ENCODE assay signal across 13 mouse cellular contexts in the genomic region with DNA sequence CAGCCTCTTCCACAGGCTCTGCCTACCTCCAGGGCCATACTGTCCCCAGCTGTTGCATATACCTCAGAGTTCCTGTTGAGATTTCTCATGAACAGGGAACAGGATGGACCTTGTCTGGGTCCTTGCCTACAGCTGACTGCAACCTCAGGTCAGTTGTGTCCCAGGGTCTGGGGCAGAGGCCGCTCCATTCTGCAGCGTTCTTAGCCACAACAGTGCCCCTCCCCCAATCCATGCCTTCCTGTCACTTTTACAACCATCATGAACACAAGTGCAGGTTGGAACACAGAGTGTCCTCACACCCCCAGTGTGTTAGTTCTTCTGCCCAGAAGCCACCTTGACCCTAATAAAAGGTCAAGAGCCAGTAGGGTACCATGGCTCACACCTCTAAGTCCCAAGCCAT. TPM values are rescaled to one million over a fixed set of nuclear protein-coding genes. Genes with fewer than 3 reads are reported as not detected.
A peak's percentile ranks its signal among the peaks of the same experiment; 100 is the strongest.
DNase-seq lines count a peak whose midpoint lies in the region; ATAC-seq and TF ChIP-seq lines count a peak whose summit lies in the region.
"Had no signal": no experiment of that assay in that cellular context is flagged by ENCODE, and none has a peak within 500 bp of the region (broad histone marks: within the 10 kb centered on the region; RNA-seq: fewer than 3 reads in every experiment).

No protein-coding gene starts in this region.

- H3K36me3 ChIP-seq in hindbrain, embryonic 10.5 days: peaks cover 60% of the 10 kb centered on the region
- H3K36me3 ChIP-seq in hindbrain, embryonic 11.5 days (ENCODE audit: control insufficient read depth, insufficient read depth, low read length): peaks cover 19% of the 10 kb centered on the region
- H3K36me3 ChIP-seq in midbrain, embryonic 12.5 days: peaks cover 53% of the 10 kb centered on the region
- H3K36me3 ChIP-seq in midbrain, embryonic 14.5 days (ENCODE audit: control insufficient read depth, insufficient read depth, low read length): peaks cover 56% of the 10 kb centered on the region
- peaks cover 56% of the 10 kb centered on the region for H3K36me3 ChIP-seq in forebrain, embryonic 14.5 days (ENCODE audit: control insufficient read depth, insufficient read depth, low read length)
- H3K36me3 ChIP-seq in myocyte (ENCODE audit: control insufficient read depth, insufficient read depth): peaks cover 4% of the 10 kb centered on the region

- H3K79me2 ChIP-seq in myocyte (ENCODE audit: control insufficient read depth, insufficient read depth): peaks cover 34% of the 10 kb centered on the region

- H3K4me2 ChIP-seq in hindbrain, embryonic 11.5 days (replicated peaks; ENCODE audit: low read depth, low read length): no peak overlapping the region
- H3K4me2 ChIP-seq in midbrain, embryonic 12.5 days (replicated peaks): no peak overlapping the region
- H3K4me2 ChIP-seq in midbrain, embryonic 14.5 days (ENCODE audit: low read length): no peak overlapping the region
- H3K4me2 ChIP-seq in forebrain, embryonic 14.5 days (ENCODE audit: low read length): peak overlapping the region; percentile 90; the same call in 1 of the 2 replicates
- no peak overlapping the region for H3K4me2 ChIP-seq in myocyte (ENCODE audit: low read depth)

- ATAC-seq in hindbrain, embryonic 11.5 days (ENCODE audit: low FRiP score): no peak
- ATAC-seq in midbrain, embryonic 12.5 days (ENCODE audit: low FRiP score, low read depth): no peak
- no peak for ATAC-seq in midbrain, embryonic 14.5 days (ENCODE audit: low FRiP score, low TSS enrichment)
- ATAC-seq in forebrain, embryonic 14.5 days: no peak

- no peak for DNase-seq in hindbrain, embryonic 10.5 days (ENCODE audit: low spot score)
- DNase-seq in hindbrain, embryonic 11.5 days (ENCODE audit: low spot score): no peak
- no peak for DNase-seq in midbrain, embryonic 14.5 days
- DNase-seq in forebrain, embryonic 14.5 days (ENCODE audit: low spot score): no peak
- DNase-seq in urinary bladder, postnatal 36 days (ENCODE audit: low spot score in 2 of 2): no peak
- DNase-seq in layer of hippocampus, adult 9-10 months (ENCODE audit: low spot score): no peak
- DNase-seq: adrenal gland, adult 8-10 months; cerebellum, adult 11 months; gastrocnemius, postnatal 36 days; kidney, postnatal 10 days had no signal

- H3K4me1 ChIP-seq in hindbrain, embryonic 10.5 days (replicated peaks): peaks cover 35% of the 10 kb centered on the region
- H3K4me1 ChIP-seq in hindbrain, embryonic 11.5 days (replicated peaks; ENCODE audit: control insufficient read depth, insufficient read depth, low read length): peaks cover 9% of the 10 kb centered on the region
- peaks cover 30% of the 10 kb centered on the region for H3K4me1 ChIP-seq in midbrain, embryonic 12.5 days
- H3K4me1 ChIP-seq in midbrain, embryonic 14.5 days (ENCODE audit: control insufficient read depth, insufficient read depth, low read length): peaks cover 18% of the 10 kb centered on the region
- peaks cover 19% of the 10 kb centered on the region for H3K4me1 ChIP-seq in forebrain, embryonic 14.5 days (ENCODE audit: control insufficient read depth, insufficient read depth, low read length)

- H3ac ChIP-seq in myocyte (ENCODE audit: control insufficient read depth, insufficient read length): no peak overlapping the region

- no peak overlapping the region for H3K9ac ChIP-seq in hindbrain, embryonic 11.5 days (ENCODE audit: low read depth, low read length)
- H3K9ac ChIP-seq in midbrain, embryonic 12.5 days (replicated peaks): no peak overlapping the region
- H3K9ac ChIP-seq in midbrain, embryonic 14.5 days (replicated peaks; ENCODE audit: low read length): no peak overlapping the region
- no peak overlapping the region for H3K9ac ChIP-seq in forebrain, embryonic 14.5 days (ENCODE audit: low read length)

- no peak for TF ChIP-seq POLR2A in myocyte (IDR thresholded peaks at IDR 0.05; ENCODE audit: insufficient read length, low read depth)

- H3K27ac ChIP-seq in hindbrain, embryonic 10.5 days: peak overlapping the region; percentile 98
- no peak overlapping the region for H3K27ac ChIP-seq in hindbrain, embryonic 11.5 days (ENCODE audit: low read depth, low read length)
- no peak overlapping the region for H3K27ac ChIP-seq in midbrain, embryonic 12.5 days (replicated peaks)
- H3K27ac ChIP-seq in midbrain, embryonic 14.5 days (replicated peaks; ENCODE audit: low read depth, low read length): no peak overlapping the region
- no peak overlapping the region for H3K27ac ChIP-seq in forebrain, embryonic 14.5 days (ENCODE audit: low read depth, low read length)

- H3K4me3 ChIP-seq in hindbrain, embryonic 10.5 days: peak overlapping the region; percentile 97
- no peak overlapping the region for H3K4me3 ChIP-seq in hindbrain, embryonic 11.5 days (ENCODE audit: low read depth, low read length)
- H3K4me3 ChIP-seq in midbrain, embryonic 12.5 days: 0 out of 2 replicates have a peak overlapping the region, but pooled peaks have one; percentile 99
- no peak overlapping the region for H3K4me3 ChIP-seq in midbrain, embryonic 14.5 days (replicated peaks; ENCODE audit: low read depth, low read length)
- H3K4me3 ChIP-seq in forebrain, embryonic 14.5 days (ENCODE audit: low read depth, low read length): no peak overlapping the region
- H3K4me3 ChIP-seq in myocyte: peak overlapping the region; percentile 100

- WGBS in hindbrain, embryonic 10.5 days: 34% methylated on average over 2 of the region's 2 CpGs
- 25% methylated on average over 2 of the region's 2 CpGs for WGBS in hindbrain, embryonic 11.5 days
- WGBS in midbrain, embryonic 12.5 days: 32% methylated on average over 2 of the region's 2 CpGs
- 30% methylated on average over 2 of the region's 2 CpGs for WGBS in midbrain, embryonic 14.5 days
- 21% methylated on average over 2 of the region's 2 CpGs for WGBS in forebrain, embryonic 14.5 days

- no peaks in the 10 kb centered on the region for H3K27me3 ChIP-seq in hindbrain, embryonic 10.5 days (ENCODE audit: insufficient read depth, poor library complexity, severe bottlenecking)
- no peaks in the 10 kb centered on the region for H3K27me3 ChIP-seq in hindbrain, embryonic 11.5 days (ENCODE audit: control insufficient read depth, insufficient read depth, low read length)
- no peaks in the 10 kb centered on the region for H3K27me3 ChIP-seq in midbrain, embryonic 12.5 days
- H3K27me3 ChIP-seq in midbrain, embryonic 14.5 days (ENCODE audit: control insufficient read depth, insufficient read depth, low read length): no peaks in the 10 kb centered on the region
- H3K27me3 ChIP-seq in forebrain, embryonic 14.5 days (replicated peaks; ENCODE audit: control insufficient read depth, insufficient read depth, low read length): no peaks in the 10 kb centered on the region
- H3K27me3 ChIP-seq in myocyte (ENCODE audit: control insufficient read depth, insufficient read depth, insufficient read length): no peaks in the 10 kb centered on the region

- no peaks in the 10 kb centered on the region for H3K9me3 ChIP-seq in hindbrain, embryonic 10.5 days
- no peaks in the 10 kb centered on the region for H3K9me3 ChIP-seq in hindbrain, embryonic 11.5 days (ENCODE audit: control insufficient read depth, low read length)
- no peaks in the 10 kb centered on the region for H3K9me3 ChIP-seq in midbrain, embryonic 12.5 days
- no peaks in the 10 kb centered on the region for H3K9me3 ChIP-seq in midbrain, embryonic 14.5 days (ENCODE audit: control insufficient read depth, low read length)
- H3K9me3 ChIP-seq in forebrain, embryonic 14.5 days (replicated peaks; ENCODE audit: control insufficient read depth, low read length): no peaks in the 10 kb centered on the region

RNA-seq across cellular contexts. Expression of a gene that starts 1.3 kb away (rescaled TPM):
- polyA plus RNA-seq in hindbrain, embryonic 10.5 days (2016; fragmentation: Nextera tagmentation; extraction: Ambion mirVana): 7.2 and 8.8 TPM in 2 replicates
- 13.4 and 14.7 TPM in 2 replicates for polyA plus RNA-seq in hindbrain, embryonic 11.5 days (2014; fragmentation: Nextera tagmentation; extraction: Ambion mirVana)
- 18.4 and 19.7 TPM in 2 replicates for polyA plus RNA-seq in midbrain, embryonic 12.5 days (2016; fragmentation: Nextera tagmentation; extraction: Ambion mirVana)
- 17.3 and 28.2 TPM in 2 replicates for polyA plus RNA-seq in midbrain, embryonic 14.5 days (2014; fragmentation: Nextera tagmentation; extraction: Ambion mirVana)
- polyA plus RNA-seq in forebrain, embryonic 14.5 days (2014; fragmentation: Nextera tagmentation; extraction: Ambion mirVana): 16.9 and 17.8 TPM in 2 replicates
- 29.6 TPM for polyA plus RNA-seq in myocyte (2012; fragmentation: generic; extraction: Trizol)

RNA-seq across cellular contexts. Expression of a gene that starts 10.6 kb away (rescaled TPM):
- 341 and 365 TPM in 2 replicates for polyA plus RNA-seq in hindbrain, embryonic 10.5 days (2016; fragmentation: Nextera tagmentation; extraction: Ambion mirVana)
- polyA plus RNA-seq in hindbrain, embryonic 11.5 days (2014; fragmentation: Nextera tagmentation; extraction: Ambion mirVana): 227 and 240 TPM in 2 replicates
- polyA plus RNA-seq in midbrain, embryonic 12.5 days (2016; fragmentation: Nextera tagmentation; extraction: Ambion mirVana): 288 and 314 TPM in 2 replicates
- 166 and 208 TPM in 2 replicates for polyA plus RNA-seq in midbrain, embryonic 14.5 days (2014; fragmentation: Nextera tagmentation; extraction: Ambion mirVana)
- 216 and 221 TPM in 2 replicates for polyA plus RNA-seq in forebrain, embryonic 14.5 days (2014; fragmentation: Nextera tagmentation; extraction: Ambion mirVana)
- polyA plus RNA-seq in myocyte (2012; fragmentation: generic; extraction: Trizol): 190 TPM

RNA-seq across cellular contexts. Expression of a gene that starts 17.9 kb away (rescaled TPM):
- polyA plus RNA-seq in hindbrain, embryonic 10.5 days (2016; fragmentation: Nextera tagmentation; extraction: Ambion mirVana): 648 and 654 TPM in 2 replicates
- 466 and 480 TPM in 2 replicates for polyA plus RNA-seq in hindbrain, embryonic 11.5 days (2014; fragmentation: Nextera tagmentation; extraction: Ambion mirVana)
- 398 and 414 TPM in 2 replicates for polyA plus RNA-seq in midbrain, embryonic 12.5 days (2016; fragmentation: Nextera tagmentation; extraction: Ambion mirVana)
- 532 and 742 TPM in 2 replicates for polyA plus RNA-seq in midbrain, embryonic 14.5 days (2014; fragmentation: Nextera tagmentation; extraction: Ambion mirVana)
- polyA plus RNA-seq in forebrain, embryonic 14.5 days (2014; fragmentation: Nextera tagmentation; extraction: Ambion mirVana): 628 and 893 TPM in 2 replicates
- 1,247 TPM for polyA plus RNA-seq in myocyte (2012; fragmentation: generic; extraction: Trizol)

RNA-seq across cellular contexts. Expression of a gene that starts 32.5 kb away (rescaled TPM):
- 0.22 and 0.44 TPM in 2 replicates for polyA plus RNA-seq in hindbrain, embryonic 10.5 days (2016; fragmentation: Nextera tagmentation; extraction: Ambion mirVana)
- polyA plus RNA-seq in hindbrain, embryonic 11.5 days (2014; fragmentation: Nextera tagmentation; extraction: Ambion mirVana): 0.11 and 0.14 TPM in 2 replicates
- polyA plus RNA-seq in midbrain, embryonic 12.5 days (2016; fragmentation: Nextera tagmentation; extraction: Ambion mirVana): 0.31 and 0.52 TPM in 2 replicates
- polyA plus RNA-seq in midbrain, embryonic 14.5 days (2014; fragmentation: Nextera tagmentation; extraction: Ambion mirVana): 2.9 and 3.2 TPM in 2 replicates
- 1.2 and 1.9 TPM in 2 replicates for polyA plus RNA-seq in forebrain, embryonic 14.5 days (2014; fragmentation: Nextera tagmentation; extraction: Ambion mirVana)
- 0.05 TPM for polyA plus RNA-seq in myocyte (2012; fragmentation: generic; extraction: Trizol)
- polyA plus RNA-seq: erythroblast, embryonic 14.5 days had no signal

RNA-seq across cellular contexts. Expression of a gene that starts 40.5 kb away (rescaled TPM):
- polyA plus RNA-seq in hindbrain, embryonic 10.5 days (2016; fragmentation: Nextera tagmentation; extraction: Ambion mirVana): 0.45 and 1.3 TPM in 2 replicates
- polyA plus RNA-seq in hindbrain, embryonic 11.5 days (2014; fragmentation: Nextera tagmentation; extraction: Ambion mirVana): 0.54 and 0.70 TPM in 2 replicates
- 0.38 and 0.79 TPM in 2 replicates for polyA plus RNA-seq in midbrain, embryonic 12.5 days (2016; fragmentation: Nextera tagmentation; extraction: Ambion mirVana)
- polyA plus RNA-seq in midbrain, embryonic 14.5 days (2014; fragmentation: Nextera tagmentation; extraction: Ambion mirVana): 0.26 TPM in 1 of 2 replicates, not detected in the other
- polyA plus RNA-seq in forebrain, embryonic 14.5 days (2014; fragmentation: Nextera tagmentation; extraction: Ambion mirVana): 0.48 and 0.52 TPM in 2 replicates
- 57.8 TPM for polyA plus RNA-seq in myocyte (2012; fragmentation: generic; extraction: Trizol)

Comparison
In these comparisons a context has a peak if more than half of its experiments do, and no peak if none do; other contexts are left out.
1. H3K4me3 ChIP-seq: peak in hindbrain, embryonic 10.5 days (single experiment), midbrain, embryonic 12.5 days (single experiment) and myocyte (single experiment); none in hindbrain, embryonic 11.5 days (single experiment), midbrain, embryonic 14.5 days (single experiment) and forebrain, embryonic 14.5 days (single experiment).